Mouse (Mus musculus) gastrocnemius, postnatal 4 days (tissue): ENCODE measurements at regions not wholly inside any gene's neighbourhood (a gene's known extent, or its start where the extent isn't known, plus 50 kb on each side); places are given as distances from the start of the nearest gene placed in this dataset.
A peak's percentile ranks its signal among the peaks of the same experiment; 100 is the strongest.

Source experiments
- DNase-seq, 2 experiments: peaks; one replicate each; pipeline ENCODE4 v3.0.0; 2021 to 2022; ENCODE audit warnings: low spot score in 2 of 2, mixed read lengths in 2 of 2

DNA sequence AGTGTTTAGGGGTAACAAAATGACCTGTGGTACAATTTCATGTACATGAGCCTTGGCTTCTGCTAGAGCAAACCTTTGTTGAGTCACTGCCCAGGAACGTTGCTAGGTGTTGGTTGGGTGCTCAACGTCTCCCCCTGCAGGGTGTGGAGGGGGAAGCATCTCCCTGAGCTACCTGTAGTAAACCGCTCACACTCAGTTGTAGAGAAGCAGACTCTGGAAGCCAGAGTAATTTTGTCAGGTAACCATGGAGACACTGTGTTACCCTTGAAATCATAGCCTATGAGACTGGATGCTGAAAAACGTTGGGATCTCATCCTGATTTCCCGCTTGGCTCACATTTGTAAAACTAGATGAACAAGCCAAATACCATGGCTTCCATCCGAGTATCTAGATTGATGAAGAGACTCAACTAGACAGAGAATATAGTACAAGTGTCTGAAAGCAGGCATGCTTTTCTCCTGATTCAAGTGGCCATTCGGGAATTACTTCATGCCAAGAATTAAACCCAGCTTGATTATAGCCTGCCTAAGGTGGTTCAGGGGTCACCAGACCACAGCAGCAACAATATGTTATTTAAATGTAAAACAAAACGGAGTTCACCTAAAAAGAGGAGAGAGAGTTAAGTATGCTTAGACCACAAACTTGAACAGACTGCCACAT is 63.7 kb upstream of the Ctla4 start:
- peak in 1 of 2 experiments; percentile 35 for DNase-seq

DNA sequence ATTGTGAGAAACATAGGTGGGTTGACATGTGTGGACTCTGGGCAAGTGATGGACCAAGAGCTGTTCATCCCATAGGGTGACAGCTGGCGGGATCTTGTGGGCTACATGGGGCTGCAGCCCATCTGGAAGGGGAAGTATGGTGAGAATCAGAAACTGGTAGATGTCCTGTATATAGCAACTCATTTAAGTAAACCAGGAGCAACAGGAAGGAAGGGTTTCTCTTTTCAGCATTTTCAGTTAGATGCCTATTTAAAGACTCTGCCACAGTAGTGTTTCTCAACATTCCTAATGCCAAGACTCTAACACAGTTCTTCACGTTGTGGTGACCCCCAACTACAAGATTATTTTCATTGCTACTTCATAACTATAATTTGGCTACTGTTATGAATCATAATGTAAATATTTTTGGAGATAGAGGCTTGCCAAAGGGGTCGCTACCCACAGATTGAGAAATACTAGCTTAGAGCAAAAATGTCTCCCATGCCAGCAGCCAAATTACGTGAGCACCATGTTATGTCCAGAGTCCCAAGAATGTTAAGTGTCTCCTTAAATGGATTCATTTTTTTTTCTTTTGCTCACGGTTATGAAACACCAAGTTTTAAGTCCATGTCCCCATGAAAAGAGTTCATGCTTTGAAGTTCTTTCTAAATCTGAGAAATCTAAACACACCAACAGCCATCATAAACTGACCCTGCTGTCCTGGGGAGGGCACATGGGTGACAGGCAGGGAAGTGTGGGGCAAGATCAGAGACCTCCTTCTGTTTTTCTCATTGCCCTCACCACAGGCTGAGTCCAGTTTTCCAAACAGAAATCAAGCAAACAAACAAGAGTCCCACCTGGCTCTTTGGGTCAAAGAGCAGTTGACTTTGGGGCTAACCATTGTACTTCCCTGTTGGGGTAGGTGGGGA is 62.3 kb upstream of the Ctla4 start:
- no peak for DNase-seq

DNA sequence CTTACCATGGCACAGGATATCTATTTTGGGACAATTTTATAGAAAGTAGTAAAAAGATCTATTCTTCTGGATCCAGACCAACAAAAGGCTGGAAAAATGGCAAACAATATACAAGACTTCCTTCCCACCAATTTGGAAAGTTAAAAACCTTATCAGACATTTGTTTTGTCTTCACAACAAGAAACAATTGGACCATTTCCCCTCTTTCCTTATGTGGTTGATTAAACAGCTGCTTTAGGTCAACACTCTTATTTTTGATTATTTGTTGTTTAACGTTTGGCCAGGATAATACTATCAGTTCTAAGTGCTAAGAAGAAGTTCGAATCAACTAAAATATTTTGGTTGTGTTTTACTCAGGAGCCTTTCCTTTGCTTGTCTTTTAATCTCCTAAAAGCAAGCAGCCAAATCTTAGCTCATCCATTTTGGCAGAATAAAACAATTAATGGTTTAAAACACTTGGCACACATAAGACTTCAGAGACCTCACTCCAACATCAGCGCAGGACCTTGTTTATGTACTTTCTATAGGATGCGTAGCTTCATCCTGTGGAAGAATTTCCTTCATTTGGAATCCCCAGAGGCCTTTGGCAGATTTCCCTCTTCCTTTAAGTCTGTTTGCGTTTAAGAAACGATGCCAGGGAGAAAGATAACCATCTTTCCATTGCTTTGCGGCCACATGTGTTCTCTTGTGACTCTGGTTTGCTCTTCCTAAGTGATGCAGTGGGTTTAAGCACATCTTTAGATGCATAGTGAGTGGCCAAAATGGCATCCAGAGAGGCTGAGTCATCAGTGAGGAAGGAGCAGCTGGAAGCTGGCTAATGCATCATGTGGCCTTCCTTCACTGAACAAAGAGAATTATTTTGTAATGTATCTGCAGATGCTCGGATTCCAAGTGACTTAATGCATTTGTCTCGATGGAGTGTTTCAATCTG is 61.3 kb upstream of the Ctla4 start:
- DNase-seq = peak in 1 of 2 experiments; percentile 57

DNA sequence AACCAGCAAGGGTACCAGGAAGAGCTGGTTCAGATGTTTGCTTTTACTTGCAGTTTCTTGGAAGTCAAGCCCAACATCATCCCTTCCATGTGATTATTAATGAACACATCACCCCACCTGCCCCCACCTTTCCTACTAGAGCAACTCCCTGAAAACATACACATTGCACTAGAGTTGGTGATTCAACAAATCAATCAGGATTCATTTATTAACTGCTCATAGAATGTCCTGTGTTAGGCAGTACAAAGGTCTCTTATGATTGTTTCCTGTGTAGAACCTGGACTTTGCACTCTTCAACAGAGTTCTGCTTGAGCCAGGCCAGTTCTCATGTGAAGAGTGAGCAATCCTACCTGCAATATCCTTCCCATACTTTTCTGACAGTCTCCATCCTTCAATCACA is 59.8 kb upstream of the Ctla4 start:
- no peak for DNase-seq

- no peak for DNase-seq
Measured at GRCm38 (mm10) chr1:60828152-60828551, 58.6 kb upstream of the Ctla4 start.

DNA sequence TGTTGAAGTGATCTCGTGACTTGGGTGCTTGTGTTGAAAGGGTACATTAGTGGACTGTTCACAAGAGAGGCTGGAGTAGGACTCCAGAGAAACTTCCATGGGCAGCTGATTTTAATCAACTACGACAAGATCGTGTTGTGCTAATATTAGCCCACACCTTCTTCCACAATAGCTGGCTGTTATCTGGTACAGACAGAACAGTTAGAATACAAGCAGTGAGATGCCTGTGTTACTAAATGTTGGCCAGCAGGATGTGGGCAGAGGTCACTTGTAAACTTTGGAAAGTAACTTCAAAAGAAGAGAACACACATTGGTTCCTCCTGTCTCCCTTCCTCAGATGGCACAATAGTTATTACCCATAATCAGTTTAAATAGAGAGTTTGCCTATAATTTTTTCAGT is 57.0 kb upstream of the Ctla4 start:
- DNase-seq = no peak

- no peak for DNase-seq
Measured at GRCm38 (mm10) chr1:60833668-60834067, 53.1 kb upstream of the Ctla4 start.
